Mouse (Mus musculus) G1E (cell line): ENCODE measurements around the gene Ubtd2.

ENCODE experiments used
- CTCF ChIP-seq: IDR thresholded peaks from 2 replicates; pipeline ENCODE4 v1.5.1; 2012; ENCODE audit warnings: low read depth, low read length, inconsistent platforms, mixed read lengths
- GATA1 ChIP-seq: IDR thresholded peaks from 2 replicates; pipeline ENCODE4 v1.6.1; 2012; ENCODE audit warnings: borderline replicate concordance, low read length, inconsistent platforms, mixed read lengths
- POLR2AphosphoS5 ChIP-seq: IDR thresholded peaks from 2 replicates; pipeline ENCODE4 v1.6.1; 2012; ENCODE audit warnings: low read depth, low read length, inconsistent platforms; ENCODE audit not compliant: insufficient replicate concordance
- TAL1 ChIP-seq: conservative IDR thresholded peaks from 2 replicates; pipeline ENCODE4 v1.6.1; 2012; ENCODE audit warnings: low read depth, low read length, inconsistent platforms, mixed read lengths

- no peak for TF ChIP-seq GATA1
- no peak for TF ChIP-seq CTCF
- TF ChIP-seq TAL1 = no peak
- TF ChIP-seq POLR2AphosphoS5 = no peak
Measured at GRCm38 (mm10) chr11:32454800-32455506, at the start of gene Ubtd2.
